In the genomic region with DNA sequence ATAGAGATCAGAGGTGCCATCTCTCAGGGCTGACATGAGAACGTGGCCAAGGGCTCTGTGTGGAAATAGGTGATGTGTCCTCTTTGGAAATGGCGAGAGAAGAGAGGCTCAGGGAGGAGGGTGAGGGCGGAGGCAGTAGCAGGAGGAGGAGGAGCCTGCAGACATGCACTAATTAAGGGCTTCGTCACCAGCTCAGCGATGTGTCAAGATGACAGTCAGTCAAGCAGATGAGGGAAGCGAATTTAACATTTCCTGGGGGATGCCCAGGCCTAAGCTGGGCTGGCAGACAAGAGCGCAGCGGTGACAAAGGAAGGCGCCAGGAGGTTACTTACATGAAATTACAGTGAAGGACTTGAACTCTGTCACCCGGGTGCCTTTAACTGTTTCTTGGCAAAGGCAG, we compare ENCODE assay signal across 27 mouse cellular contexts.
DNase-seq lines count a peak whose midpoint lies in the region; ATAC-seq and TF ChIP-seq lines count a peak whose summit lies in the region.
"Had no signal": no experiment of that assay in that cellular context is flagged by ENCODE, and none has a peak within 500 bp of the region (broad histone marks: within the 10 kb centered on the region; RNA-seq: fewer than 3 reads in every experiment).

No protein-coding gene starts in this region.

- no peak overlapping the region for H3K4me3 ChIP-seq in hindbrain, embryonic 12.5 days
- no peak overlapping the region for H3K4me3 ChIP-seq in hindbrain, embryonic 16.5 days (ENCODE audit: low read length)
- no peak overlapping the region for H3K4me3 ChIP-seq in hindbrain, postnatal 0 days (ENCODE audit: low read length)
- H3K4me3 ChIP-seq: embryonic facial prominence, embryonic 13.5 days; heart, embryonic 12.5 days; kidney, embryonic 15.5 days; limb, embryonic 13.5 days; liver, embryonic 12.5 days; midbrain, embryonic 12.5 days; neural tube, embryonic 12.5 days; stomach, embryonic 15.5 days had no signal

- peak; percentile 29; the same call in 1 of the 2 replicates for ATAC-seq in hindbrain, embryonic 12.5 days (ENCODE audit: low FRiP score)
- no peak; the same call in 1 of the 2 replicates for ATAC-seq in hindbrain, embryonic 16.5 days
- ATAC-seq in hindbrain, postnatal 0 days: peak; percentile 63
- no peak for ATAC-seq in megakaryocyte progenitor cell, adult 5-6 weeks (replicated peaks; ENCODE audit: poor library complexity)
- ATAC-seq: intestine, postnatal 0 days; liver, embryonic 12.5 days had no signal

- H3K27ac ChIP-seq in hindbrain, embryonic 12.5 days: no peak overlapping the region
- H3K27ac ChIP-seq in hindbrain, embryonic 16.5 days (ENCODE audit: low read depth, low read length): no peak overlapping the region
- no peak overlapping the region for H3K27ac ChIP-seq in hindbrain, postnatal 0 days
- H3K27ac ChIP-seq: embryonic facial prominence, embryonic 13.5 days; kidney, embryonic 15.5 days; limb, embryonic 13.5 days; liver, embryonic 12.5 days; midbrain, embryonic 12.5 days; neural tube, embryonic 12.5 days; stomach, embryonic 15.5 days had no signal

- WGBS in hindbrain, embryonic 12.5 days: 70% methylated on average over 10 of the region's 10 CpGs
- 52% methylated on average over 10 of the region's 10 CpGs for WGBS in hindbrain, embryonic 16.5 days
- 47% methylated on average over 10 of the region's 10 CpGs for WGBS in hindbrain, postnatal 0 days

- DNase-seq in cerebellum, postnatal 10 days: peak; percentile 38 to 44
- no peak for DNase-seq in cerebellum, adult 8-10 months
- peak; percentile 21 for DNase-seq in brain, adult 2 months (ENCODE audit: low read depth, low spot score)
- peak; percentile 59 for DNase-seq in hindbrain, postnatal 0 days (ENCODE audit: low spot score)
- DNase-seq in thymus, postnatal 36 days: no peak
- DNase-seq: adrenal gland, postnatal 25 days; cerebellum, adult 11-12 months; cerebellum, postnatal 25 days; gastrocnemius, postnatal 14 days; heart, adult 18-20 months; heart, postnatal 10 days; layer of hippocampus, postnatal 36 days; lung, adult 18-20 months; right cerebral cortex, adult 18-20 months; thymus, adult 18-20 months had no signal

- H3K9me3 ChIP-seq in hindbrain, embryonic 12.5 days (replicated peaks): 0 out of 2 replicates have a peak, but pooled peaks cover 3% of the 10 kb centered on the region
- H3K9me3 ChIP-seq in hindbrain, embryonic 16.5 days (ENCODE audit: control insufficient read depth, low read length): no peaks in the 10 kb centered on the region
- H3K9me3 ChIP-seq in hindbrain, postnatal 0 days (ENCODE audit: low read length): no peaks in the 10 kb centered on the region
- H3K9me3 ChIP-seq: embryonic facial prominence, embryonic 13.5 days; heart, embryonic 12.5 days; kidney, embryonic 15.5 days; midbrain, embryonic 12.5 days; neural tube, embryonic 12.5 days; stomach, embryonic 15.5 days had no signal

- H3K4me2 ChIP-seq in hindbrain, embryonic 12.5 days (replicated peaks): no peak overlapping the region
- H3K4me2 ChIP-seq in hindbrain, embryonic 16.5 days (ENCODE audit: low read length): no peak overlapping the region
- no peak overlapping the region for H3K4me2 ChIP-seq in hindbrain, postnatal 0 days (ENCODE audit: low read depth, low read length)
- H3K4me2 ChIP-seq: embryonic facial prominence, embryonic 13.5 days; heart, embryonic 12.5 days; kidney, embryonic 15.5 days; limb, embryonic 13.5 days; liver, embryonic 12.5 days; midbrain, embryonic 12.5 days; neural tube, embryonic 12.5 days; stomach, embryonic 15.5 days had no signal

- H3K9ac ChIP-seq in hindbrain, embryonic 12.5 days: no peak overlapping the region
- H3K9ac ChIP-seq in hindbrain, embryonic 16.5 days (ENCODE audit: low read depth, low read length): no peak overlapping the region
- no peak overlapping the region for H3K9ac ChIP-seq in hindbrain, postnatal 0 days (replicated peaks; ENCODE audit: low read length)
- H3K9ac ChIP-seq: embryonic facial prominence, embryonic 13.5 days; heart, embryonic 12.5 days; kidney, embryonic 15.5 days; limb, embryonic 13.5 days; liver, embryonic 12.5 days; midbrain, embryonic 12.5 days; neural tube, embryonic 12.5 days; stomach, embryonic 15.5 days had no signal

- peaks cover 8% of the 10 kb centered on the region for H3K4me1 ChIP-seq in hindbrain, embryonic 12.5 days
- H3K4me1 ChIP-seq in hindbrain, embryonic 16.5 days (ENCODE audit: control insufficient read depth, insufficient read depth, low read depth, low read length): no peaks in the 10 kb centered on the region
- no peaks in the 10 kb centered on the region for H3K4me1 ChIP-seq in hindbrain, postnatal 0 days (ENCODE audit: insufficient read depth, low read length)
- H3K4me1 ChIP-seq: liver, embryonic 12.5 days; midbrain, embryonic 12.5 days; neural tube, embryonic 12.5 days; stomach, embryonic 15.5 days had no signal

- TF ChIP-seq CTCF in hindbrain, postnatal 0 days (IDR thresholded peaks at IDR 0.05; ENCODE audit: low read depth): no peak

- no peaks in the 10 kb centered on the region for H3K36me3 ChIP-seq in hindbrain, embryonic 12.5 days
- H3K36me3 ChIP-seq in hindbrain, embryonic 16.5 days (ENCODE audit: control insufficient read depth, insufficient read depth, low read length): no peaks in the 10 kb centered on the region
- H3K36me3 ChIP-seq in hindbrain, postnatal 0 days (ENCODE audit: insufficient read depth, low read length): no peaks in the 10 kb centered on the region
- H3K36me3 ChIP-seq: embryonic facial prominence, embryonic 13.5 days; heart, embryonic 12.5 days; kidney, embryonic 15.5 days; limb, embryonic 13.5 days; liver, embryonic 12.5 days; midbrain, embryonic 12.5 days; neural tube, embryonic 12.5 days; stomach, embryonic 15.5 days had no signal

- H3K27me3 ChIP-seq in hindbrain, embryonic 12.5 days: 0 out of 2 replicates have a peak, but pooled peaks cover 4% of the 10 kb centered on the region
- H3K27me3 ChIP-seq in hindbrain, embryonic 16.5 days (replicated peaks; ENCODE audit: control insufficient read depth, insufficient read depth, low read length): no peaks in the 10 kb centered on the region
- no peaks in the 10 kb centered on the region for H3K27me3 ChIP-seq in hindbrain, postnatal 0 days (ENCODE audit: insufficient read depth, low read length)
- H3K27me3 ChIP-seq: embryonic facial prominence, embryonic 13.5 days; heart, embryonic 12.5 days; kidney, embryonic 15.5 days; liver, embryonic 12.5 days; neural tube, embryonic 12.5 days; stomach, embryonic 15.5 days had no signal

Comparison
In these comparisons a context has a peak if more than half of its experiments do, and no peak if none do; other contexts are left out.
1. DNase-seq: peak in cerebellum, postnatal 10 days (2 of 2), brain, adult 2 months (single experiment) and hindbrain, postnatal 0 days (single experiment); none in cerebellum, adult 8-10 months (single experiment) and thymus, postnatal 36 days (0 of 2).
2. ATAC-seq: peak in hindbrain, embryonic 12.5 days (single experiment) and hindbrain, postnatal 0 days (single experiment); none in hindbrain, embryonic 16.5 days (single experiment) and megakaryocyte progenitor cell, adult 5-6 weeks (single experiment).